Mouse (Mus musculus): Measurements from ENCODE around the gene Cry2. TPM values are rescaled to one million over a fixed set of nuclear protein-coding genes. Genes with fewer than 3 reads are reported as not detected.

Cry2 gene
- total RNA-seq, 2 experiments from 2014 or later = 22.7 to 27.3 TPM

DNA sequence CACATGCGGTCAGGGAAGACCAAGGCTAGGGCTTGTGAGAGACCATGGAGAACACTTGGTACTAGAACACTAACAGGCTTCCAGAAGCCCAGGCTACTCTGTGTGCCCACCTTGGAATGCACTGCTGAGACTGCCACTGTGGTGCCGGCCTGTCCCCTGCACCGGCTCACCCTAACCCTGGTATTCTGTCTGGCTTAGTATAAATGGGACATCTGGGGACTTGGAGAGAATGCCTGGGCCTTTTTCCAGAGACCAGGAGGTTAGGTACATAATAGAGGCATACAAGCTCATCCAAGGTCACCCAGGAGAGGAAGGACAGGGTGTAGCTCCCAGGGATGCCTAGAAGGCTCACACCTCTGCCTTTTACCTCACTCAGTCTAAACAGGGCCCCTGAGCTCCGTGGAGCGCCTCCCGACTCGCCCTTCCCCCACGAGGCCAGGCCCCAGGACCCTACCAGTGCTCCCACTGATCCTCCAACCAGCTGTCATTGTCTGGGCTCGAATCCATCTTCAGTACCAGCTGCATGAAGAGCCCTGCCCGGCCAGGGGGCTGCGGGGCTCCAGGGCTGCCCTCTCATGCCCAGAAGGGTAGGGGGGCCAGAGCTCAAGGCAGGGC, 42.0 kb downstream of the Cry2 start:
- intact Hi-C loops (cut with DNase I; ENCODE audit: low total_unique reads) = no loop called here
- peak; percentile 37 for DNase-seq

DNA sequence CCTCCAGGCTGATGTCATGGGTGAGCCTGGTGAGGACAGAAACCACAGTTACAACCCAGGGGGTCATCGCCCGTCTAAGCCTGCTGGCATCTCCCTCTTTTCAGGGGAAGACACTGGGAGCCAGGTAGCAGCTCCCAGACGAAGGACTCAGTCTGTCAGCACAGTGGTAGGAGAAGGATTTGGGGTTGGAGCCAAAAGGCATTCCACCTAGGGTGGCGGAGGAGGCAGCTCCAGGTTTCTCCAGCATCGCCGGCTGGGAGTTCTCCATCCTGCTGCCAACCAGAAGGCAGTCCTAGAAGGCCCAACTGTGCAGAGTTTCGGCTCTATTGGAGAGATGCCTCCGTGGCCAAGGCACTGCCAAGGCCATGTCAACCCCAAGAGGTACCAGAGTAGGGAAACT, 42.7 kb downstream of the Cry2 start:
- DNase-seq = no peak
- intact Hi-C loops (cut with DNase I; ENCODE audit: low total_unique reads) = no loop called here

GRCm38 (mm10) chr2:92390206-92390930, 43.5 kb downstream of the Cry2 start:
- DNase-seq = peak; percentile 61
- intact Hi-C loops (cut with DNase I; ENCODE audit: low total_unique reads) = no loop called here

GRCm38 (mm10) chr2:92389645-92390044, 44.2 kb downstream of the Cry2 start:
- intact Hi-C loops (cut with DNase I; ENCODE audit: low total_unique reads) = no loop called here
- DNase-seq = no peak

DNA sequence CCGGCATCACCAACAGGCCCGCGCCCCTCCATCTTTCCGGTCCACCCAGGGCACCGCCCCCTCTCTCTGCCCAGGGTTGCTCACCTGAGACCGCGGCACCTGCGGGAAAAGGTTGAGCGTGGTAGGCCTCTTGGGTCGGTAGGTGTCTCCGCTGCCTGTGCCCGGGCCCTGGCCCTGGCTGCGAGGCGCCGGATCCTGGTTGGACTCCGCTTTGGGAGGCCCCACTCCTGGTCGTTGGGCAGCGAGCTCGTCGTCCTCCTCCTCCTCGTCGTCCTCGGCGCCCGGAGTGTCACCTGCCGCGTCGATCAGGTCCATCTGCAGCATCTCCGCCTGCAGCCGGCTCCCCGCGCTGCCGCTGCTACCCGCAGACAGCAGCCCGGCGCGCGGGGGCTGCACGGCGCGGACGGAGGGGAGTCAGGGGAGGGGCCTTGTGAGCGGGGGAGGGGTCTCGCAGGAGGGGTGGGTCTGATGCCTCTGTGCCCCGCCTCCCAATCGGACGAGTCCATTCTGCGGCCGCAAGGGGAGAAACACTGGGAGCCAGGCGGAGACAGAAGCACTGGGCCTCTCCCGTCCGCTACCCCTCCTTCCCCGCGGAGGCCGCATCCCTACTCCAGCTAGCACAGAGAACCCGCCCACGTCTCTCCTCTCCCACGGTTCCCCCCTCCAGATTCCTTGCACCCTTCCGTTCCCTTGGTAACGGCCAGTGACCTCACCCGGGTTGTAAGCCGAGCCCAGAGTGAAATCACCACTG, 44.8 kb downstream of the Cry2 start:
- intact Hi-C loops (cut with DNase I; ENCODE audit: low total_unique reads) = no loop called here
- DNase-seq = peak; percentile 85

DNA sequence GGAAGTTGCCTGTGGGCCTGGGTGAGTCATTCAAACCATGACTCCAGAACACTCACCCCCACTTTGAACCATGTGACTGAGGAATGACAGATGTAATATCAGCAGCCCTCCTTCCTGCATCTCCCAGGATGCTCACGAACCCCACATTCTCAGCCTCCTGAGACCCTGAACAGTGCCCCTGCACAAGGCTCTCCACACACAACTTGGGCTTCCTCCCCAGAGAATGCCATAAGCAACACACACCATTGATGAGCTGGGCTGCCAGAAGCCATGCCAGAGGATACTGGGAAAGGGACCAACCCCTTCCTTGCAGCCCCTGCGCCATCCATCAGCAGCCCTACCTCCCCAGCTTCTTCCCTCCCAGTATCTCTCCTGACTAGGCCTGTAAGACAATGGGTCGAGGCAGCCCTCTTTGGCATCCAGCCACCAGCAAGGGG, 45.7 kb downstream of the Cry2 start:
- intact Hi-C loops (cut with DNase I; ENCODE audit: low total_unique reads) = no loop called here
- no peak for DNase-seq

GRCm38 (mm10) chr2:92387646-92388045, 46.2 kb downstream of the Cry2 start:
- intact Hi-C loops (cut with DNase I; ENCODE audit: low total_unique reads) = no loop called here
- no peak for DNase-seq

DNA sequence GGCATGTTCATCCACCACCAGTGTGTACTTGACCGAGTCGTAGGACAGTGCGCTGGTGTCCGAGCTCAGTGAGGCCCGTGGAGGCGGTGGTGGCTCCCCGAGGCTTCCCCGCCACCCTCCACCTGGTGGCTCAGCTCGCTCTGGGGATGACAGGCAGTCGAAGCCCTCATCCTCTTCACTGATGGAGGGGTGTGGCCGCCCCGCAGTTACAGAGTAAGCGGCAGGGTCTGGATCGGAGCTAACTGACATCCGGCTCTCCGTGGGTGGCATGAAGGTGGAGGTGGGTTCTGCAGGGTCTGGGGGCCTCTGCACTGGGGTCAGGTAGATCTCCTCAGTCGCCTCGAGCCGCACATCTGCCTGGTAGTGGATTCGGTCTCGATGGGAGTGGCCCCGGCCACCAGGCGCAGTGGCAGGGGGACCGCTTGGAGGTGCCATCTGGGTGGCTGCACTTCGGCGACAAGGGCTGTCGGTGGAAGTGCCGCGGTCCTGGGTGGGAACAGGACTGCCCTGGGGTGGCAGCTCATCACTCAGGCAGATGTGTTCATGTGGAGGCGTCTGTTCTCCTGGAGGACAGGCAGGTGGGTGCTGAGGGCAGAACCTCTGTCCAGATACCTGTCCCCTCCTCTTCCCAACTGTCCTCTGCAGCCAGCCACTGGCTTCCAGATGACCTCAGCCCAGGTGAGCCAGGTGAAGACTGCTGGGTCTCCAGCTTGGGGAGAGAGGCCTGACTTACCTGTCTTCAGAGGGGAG, 46.8 kb downstream of the Cry2 start:
- no peak for DNase-seq
- intact Hi-C loops (cut with DNase I; ENCODE audit: low total_unique reads) = no loop called here

DNA sequence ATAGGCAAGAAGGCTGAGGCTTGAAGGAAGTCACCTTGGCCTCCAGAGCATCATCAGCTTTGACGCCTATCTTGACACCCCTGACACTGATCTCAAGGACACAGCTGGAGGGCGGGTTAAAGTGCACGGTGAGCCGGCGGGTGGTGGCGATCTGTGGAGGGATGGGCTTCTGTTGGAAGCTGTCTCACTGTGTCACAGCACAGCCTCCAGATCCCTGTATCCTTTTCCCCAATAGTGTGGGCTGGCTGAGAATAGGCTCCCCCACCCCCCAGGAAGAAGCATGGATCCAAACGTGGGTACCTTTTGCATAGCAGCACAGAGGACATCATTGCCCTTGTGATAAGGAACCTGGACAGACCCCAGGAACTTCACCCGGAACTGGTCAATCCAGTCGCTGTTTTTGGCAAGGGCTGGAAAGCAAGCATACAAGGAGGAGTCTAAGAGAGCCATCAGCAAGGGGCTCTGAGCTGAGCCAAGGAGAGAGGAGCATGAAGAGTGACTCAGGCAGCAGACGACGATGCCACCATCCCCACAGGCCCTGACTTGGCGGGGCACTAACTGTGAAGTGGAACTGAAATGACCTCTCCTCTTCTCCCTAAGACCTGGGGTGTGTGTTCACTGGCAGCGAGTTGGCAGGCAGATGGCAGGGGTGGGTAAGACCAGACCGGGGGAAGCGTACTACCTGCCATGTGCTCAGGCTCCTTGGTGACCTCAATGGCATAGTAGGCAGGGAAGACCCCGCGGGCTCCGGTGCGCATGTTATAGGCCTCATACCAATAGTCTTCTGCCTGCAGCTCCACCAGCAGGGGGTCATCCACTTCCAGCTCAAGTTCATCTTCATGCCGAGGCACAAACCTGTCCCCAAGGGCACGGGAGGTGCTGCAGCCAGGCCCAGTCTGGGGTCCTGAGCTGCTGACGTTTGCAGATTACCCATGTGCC, 48.5 kb downstream of the Cry2 start:
- DNase-seq = no peak
- intact Hi-C loops (cut with DNase I; ENCODE audit: low total_unique reads) = no loop called here

- DNase-seq = no peak
- intact Hi-C loops (cut with DNase I; ENCODE audit: low total_unique reads) = no loop called here
Observed at GRCm38 (mm10) chr2:92384101-92384500, 49.7 kb downstream of the Cry2 start.

DNA sequence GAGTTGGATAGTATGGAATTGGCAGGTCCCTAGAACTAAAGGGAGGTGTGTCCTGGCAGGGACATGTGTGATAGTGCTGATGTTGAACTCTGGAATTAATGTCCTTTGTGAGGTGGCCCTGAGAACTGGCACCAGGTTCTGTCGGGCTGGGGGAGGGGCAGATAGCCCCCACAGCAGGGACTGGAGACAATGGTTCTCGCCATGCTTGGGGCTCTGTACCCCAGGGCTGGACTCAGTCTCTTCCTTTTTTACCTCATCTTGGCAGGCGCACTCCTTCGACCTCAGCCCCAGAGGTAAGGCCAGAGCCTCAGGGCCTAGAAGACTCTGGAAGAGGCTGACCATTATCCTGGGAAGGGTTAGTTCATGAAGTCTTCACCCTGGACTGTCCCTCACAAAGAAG, 51.1 kb downstream of the Cry2 start:
- no peak for DNase-seq
- intact Hi-C loops (cut with DNase I; ENCODE audit: low total_unique reads) = no loop called here

- no peak for DNase-seq
- intact Hi-C loops (cut with DNase I; ENCODE audit: low total_unique reads) = no loop called here
Observed at GRCm38 (mm10) chr2:92381901-92382588, 51.8 kb downstream of the Cry2 start, which contains the start of gene 1700029I15Rik. Gene 1700029I15Rik, plus strand, starts transcription at chr2:92382538.

- DNase-seq = no peak
- intact Hi-C loops (cut with DNase I; ENCODE audit: low total_unique reads) = no loop called here
Observed at GRCm38 (mm10) chr2:92381161-92381560, 52.7 kb downstream of the Cry2 start.

GRCm38 (mm10) chr2:92380495-92381050, 53.3 kb downstream of the Cry2 start:
- intact Hi-C loops (cut with DNase I; ENCODE audit: low total_unique reads) = no loop called here
- DNase-seq = no peak

DNA sequence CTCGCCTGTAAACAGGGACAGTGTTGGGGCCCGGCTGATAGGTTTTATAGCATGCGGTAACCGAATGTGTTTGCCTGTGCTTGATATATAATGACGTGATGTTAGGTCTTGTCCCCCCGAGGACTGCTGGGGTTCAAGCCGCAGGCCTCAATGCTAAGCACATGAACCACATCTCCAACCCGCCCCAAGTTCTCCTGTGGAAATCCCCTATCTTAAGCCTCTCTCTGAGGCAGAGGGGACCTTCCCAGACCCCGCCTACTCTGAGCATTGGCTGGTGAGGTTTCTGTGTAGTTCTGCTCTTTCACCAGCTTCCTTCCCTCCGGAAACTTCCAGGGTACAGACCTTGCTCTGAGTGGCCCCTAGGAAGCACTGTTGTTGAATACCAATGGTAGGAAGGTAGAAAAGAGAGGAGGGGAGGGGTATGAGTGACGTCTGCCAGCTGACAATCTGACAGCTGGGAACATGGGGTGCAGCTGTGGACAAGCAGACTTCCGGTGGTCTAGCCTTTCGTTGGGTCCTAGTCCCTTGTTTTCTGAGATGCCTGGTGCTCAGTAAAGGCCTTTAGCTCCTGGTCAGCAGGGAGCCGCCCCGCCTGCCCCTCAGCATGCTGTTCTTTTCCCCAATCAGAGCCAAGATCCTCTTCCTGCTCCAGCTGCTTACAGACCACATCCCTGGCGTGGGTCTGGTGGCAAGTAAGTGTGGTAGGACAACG, 53.9 kb downstream of the Cry2 start:
- DNase-seq = no peak
- intact Hi-C loops (cut with DNase I; ENCODE audit: low total_unique reads) = no loop called here

GRCm38 (mm10) chr2:92377320-92377719, 56.5 kb downstream of the Cry2 start:
- intact Hi-C loops (cut with DNase I; ENCODE audit: low total_unique reads) = no loop called here

GRCm38 (mm10) chr2:92376300-92376699, 57.5 kb downstream of the Cry2 start:
- intact Hi-C loops (cut with DNase I; ENCODE audit: low total_unique reads) = no loop called here
- no peak for DNase-seq

More at GRCm38 (mm10) chr2:92377320-92377719, 56.5 kb downstream of the Cry2 start:
- DNase-seq = no peak
